Mouse (Mus musculus) liver, embryonic 14.5 days (tissue): ENCODE measurements around the gene Elavl2.

Source experiments
- CTCF ChIP-seq: IDR thresholded peaks from 2 replicates; pipeline ENCODE4 v1.5.1; 2016; ENCODE audit warnings: antibody characterized with exemption, low read depth, control low read depth
- EP300 ChIP-seq: IDR thresholded peaks from 2 replicates; pipeline ENCODE4 v1.6.1; 2016; ENCODE audit warnings: antibody characterized with exemption, low read depth

DNA sequence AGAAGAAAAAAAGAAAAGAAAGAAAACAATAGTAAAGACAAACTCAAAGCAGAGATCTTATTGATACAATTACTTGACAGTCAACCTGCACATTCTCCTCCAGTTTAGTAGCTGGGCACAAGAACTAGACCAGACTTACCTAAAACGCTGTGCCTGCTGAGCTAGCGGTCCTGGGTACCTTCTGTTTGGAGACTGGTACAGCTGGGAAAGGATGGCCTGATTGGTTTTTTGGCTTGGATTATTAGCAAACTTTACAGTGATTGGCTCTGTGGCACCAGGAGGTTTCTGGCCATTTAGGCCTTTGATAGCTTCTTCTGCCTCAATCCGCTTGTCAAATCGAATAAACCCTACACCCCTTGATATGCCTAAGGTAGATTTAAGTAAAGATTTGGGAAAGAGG, 140.0 kb downstream of the Elavl2 start:
- TF ChIP-seq CTCF (no peak), EP300 (no peak)
